In genomic region chr10:25118674-25119670, GRCm38 (mm10) we compare ENCODE assay signal across 8 mouse cellular contexts.
DNase-seq lines count a peak whose midpoint lies in the region; ATAC-seq lines count a peak whose summit lies in the region.

No protein-coding gene starts in this region.

- WGBS in lung, embryonic 16.5 days = 29% methylated on average over 17 of the region's 17 CpGs
- WGBS in stomach, embryonic 16.5 days = 39% methylated on average over 17 of the region's 17 CpGs
- 40% methylated on average over 17 of the region's 17 CpGs for WGBS in hindbrain, embryonic 10.5 days
- 50% methylated on average over 17 of the region's 17 CpGs for WGBS in midbrain, embryonic 10.5 days

- H3K4me2 ChIP-seq in lung, embryonic 16.5 days (ENCODE audit: low read depth, low read length) = peak overlapping the region; percentile 24
- H3K4me2 ChIP-seq in stomach, embryonic 16.5 days (ENCODE audit: low read depth, low read length) = peak overlapping the region; percentile 34; the same call in 1 of the 2 replicates

- no peaks in the 10 kb centered on the region for H3K36me3 ChIP-seq in lung, embryonic 16.5 days (ENCODE audit: control insufficient read depth, insufficient read depth, low read length)
- H3K36me3 ChIP-seq in stomach, embryonic 16.5 days (ENCODE audit: control insufficient read depth, insufficient read depth, low read length) = no peaks in the 10 kb centered on the region
- H3K36me3 ChIP-seq in hindbrain, embryonic 10.5 days = no peaks in the 10 kb centered on the region
- H3K36me3 ChIP-seq in midbrain, embryonic 10.5 days = no peaks in the 10 kb centered on the region

- peak; percentile 20 for DNase-seq in layer of hippocampus, adult 9-11 months
- no peak for DNase-seq in layer of hippocampus, postnatal 25 days (ENCODE audit: extremely low spot score in 1 of 2, low spot score in 1 of 2)
- no peak for DNase-seq in hindbrain, embryonic 10.5 days (ENCODE audit: low spot score)
- no peak for DNase-seq in layer of hippocampus, postnatal 36 days
- DNase-seq in midbrain, embryonic 10.5 days (ENCODE audit: low spot score) = no peak

- H3K4me3 ChIP-seq in lung, embryonic 16.5 days (ENCODE audit: low read length) = no peak overlapping the region
- no peak overlapping the region for H3K4me3 ChIP-seq in stomach, embryonic 16.5 days (replicated peaks; ENCODE audit: low read length)
- no peak overlapping the region for H3K4me3 ChIP-seq in hindbrain, embryonic 10.5 days
- H3K4me3 ChIP-seq in midbrain, embryonic 10.5 days = no peak overlapping the region

- H3K27ac ChIP-seq in lung, embryonic 16.5 days (ENCODE audit: low read length) = peak overlapping the region; percentile 37
- peak overlapping the region; percentile 74; the same call in 1 of the 2 replicates for H3K27ac ChIP-seq in stomach, embryonic 16.5 days (ENCODE audit: low read length)
- H3K27ac ChIP-seq in hindbrain, embryonic 10.5 days = no peak overlapping the region; the same call in 1 of the 2 replicates
- no peak overlapping the region for H3K27ac ChIP-seq in midbrain, embryonic 10.5 days (replicated peaks)

- H3K9me3 ChIP-seq in lung, embryonic 16.5 days (ENCODE audit: control insufficient read depth, low read length) = no peaks in the 10 kb centered on the region
- H3K9me3 ChIP-seq in stomach, embryonic 16.5 days (replicated peaks; ENCODE audit: control insufficient read depth, low read length) = no peaks in the 10 kb centered on the region
- no peaks in the 10 kb centered on the region for H3K9me3 ChIP-seq in hindbrain, embryonic 10.5 days
- H3K9me3 ChIP-seq in midbrain, embryonic 10.5 days (replicated peaks) = no peaks in the 10 kb centered on the region

- ATAC-seq in granulocyte monocyte progenitor cell, adult 5-6 weeks (replicated peaks; ENCODE audit: poor library complexity, severe bottlenecking) = peak; percentile 95
- peak; percentile 71 for ATAC-seq in lung, embryonic 16.5 days (ENCODE audit: low read depth)
- ATAC-seq in stomach, embryonic 16.5 days (ENCODE audit: insufficient read depth, low FRiP score) = peak; percentile 89; the same call in 1 of the 2 replicates

- 0 out of 2 replicates have a peak overlapping the region, but pooled peaks have one; percentile 11 for H3K9ac ChIP-seq in lung, embryonic 16.5 days (ENCODE audit: low read length)
- no peak overlapping the region for H3K9ac ChIP-seq in stomach, embryonic 16.5 days (ENCODE audit: low read length)

- H3K4me1 ChIP-seq in lung, embryonic 16.5 days (replicated peaks; ENCODE audit: control insufficient read depth, insufficient read depth, low read length) = peaks cover 6% of the 10 kb centered on the region
- no peaks in the 10 kb centered on the region for H3K4me1 ChIP-seq in stomach, embryonic 16.5 days (ENCODE audit: control insufficient read depth, insufficient read depth, low read length)
- H3K4me1 ChIP-seq in hindbrain, embryonic 10.5 days (replicated peaks) = peaks cover 10% of the 10 kb centered on the region
- peaks cover 10% of the 10 kb centered on the region for H3K4me1 ChIP-seq in midbrain, embryonic 10.5 days

- H3K27me3 ChIP-seq in lung, embryonic 16.5 days (ENCODE audit: control insufficient read depth, insufficient read depth, low read depth, low read length) = no peaks in the 10 kb centered on the region
- no peaks in the 10 kb centered on the region for H3K27me3 ChIP-seq in stomach, embryonic 16.5 days (ENCODE audit: control insufficient read depth, insufficient read depth, low read length)
- no peaks in the 10 kb centered on the region for H3K27me3 ChIP-seq in hindbrain, embryonic 10.5 days (ENCODE audit: insufficient read depth, poor library complexity, severe bottlenecking)
- H3K27me3 ChIP-seq in midbrain, embryonic 10.5 days (ENCODE audit: low read depth, poor library complexity, severe bottlenecking) = no peaks in the 10 kb centered on the region

Comparison
In these comparisons a context has a peak if more than half of its experiments do, and no peak if none do; other contexts are left out.
1. H3K27ac ChIP-seq: peak in lung, embryonic 16.5 days (single experiment) and stomach, embryonic 16.5 days (single experiment); none in hindbrain, embryonic 10.5 days (single experiment) and midbrain, embryonic 10.5 days (single experiment).
2. Peak in every context shown above with its lines, with median percentiles within 50 percentile points of each other: ATAC-seq.